Mouse (Mus musculus) ES-E14 (cell line): Measurements from ENCODE around the gene Lrrc46. TPM values are rescaled to one million over a fixed set of nuclear protein-coding genes. Genes with fewer than 3 reads are reported as not detected.

Experiments
- DNase-seq: peaks from one replicate; pipeline ENCODE4 v3.0.0-alpha.2; 2013; ENCODE audit warnings: low read depth, low spot score
- H3K27ac ChIP-seq: 2 replicates; pipeline ENCODE4 v1.5.1; 2012; ENCODE audit warnings: low read depth, mild to moderate bottlenecking, low read length, moderate library complexity, mixed read lengths; ENCODE audit not compliant: poor library complexity, insufficient read depth, severe bottlenecking
- H3K36me3 ChIP-seq: 2 replicates; pipeline ENCODE4 v1.6.1; 2012; ENCODE audit warnings: mild to moderate bottlenecking, low read length, moderate library complexity, mixed read lengths; ENCODE audit not compliant: control insufficient read depth, poor library complexity, insufficient read depth, severe bottlenecking
- H3K4me1 ChIP-seq, 2 experiments: fragments of 150-350 bp in 1 of 2; sonication (generic) in 1 of 2; 2 replicates each; pipeline ENCODE4 v1.6.1; 2012; ENCODE audit warnings: low read length in 2 of 2, mild to moderate bottlenecking in 1 of 2, mixed read lengths in 1 of 2; ENCODE audit not compliant: control insufficient read depth in 2 of 2, insufficient read depth in 2 of 2, poor library complexity in 1 of 2
- H3K4me3 ChIP-seq, 2 experiments: fragments of 150-350 bp in 1 of 2; sonication (generic) in 1 of 2; 2 replicates each; pipeline ENCODE4 v1.5.1; 2012; ENCODE audit warnings: low read length in 2 of 2, low read depth in 1 of 2, mild to moderate bottlenecking in 1 of 2, mixed read lengths in 1 of 2; ENCODE audit not compliant: insufficient read depth in 1 of 2, poor library complexity in 1 of 2, severe bottlenecking in 1 of 2
- H3K9ac ChIP-seq: 2 replicates; pipeline ENCODE4 v1.6.1; 2012; ENCODE audit warnings: low read depth, mild to moderate bottlenecking, low read length, mixed read lengths; ENCODE audit not compliant: poor library complexity, insufficient read depth, severe bottlenecking
- H3K9me3 ChIP-seq: fragments of 150-350 bp; sonication (generic); 2 replicates; pipeline ENCODE4 v1.6.1; 2012; ENCODE audit warnings: low read depth, mild to moderate bottlenecking, low read length; ENCODE audit not compliant: control insufficient read depth, insufficient read depth
- CHD2 ChIP-seq: IDR thresholded peaks from 2 replicates; pipeline ENCODE4 v1.6.1; 2014; ENCODE audit warnings: mild to moderate bottlenecking, low read depth, low read length, inconsistent platforms
- HCFC1 ChIP-seq: IDR thresholded peaks from 2 replicates; pipeline ENCODE4 v1.6.1; 2012; ENCODE audit warnings: low read length, inconsistent platforms, borderline replicate concordance; ENCODE audit not compliant: insufficient read depth
- MAFK ChIP-seq: IDR thresholded peaks from 2 replicates; pipeline ENCODE4 v1.6.1; 2014; ENCODE audit warnings: mild to moderate bottlenecking, low read depth, low read length, inconsistent platforms; ENCODE audit not compliant: insufficient read depth
- ZC3H11A ChIP-seq: IDR thresholded peaks from 2 replicates; pipeline ENCODE4 v1.6.1; 2012; ENCODE audit warnings: low read depth, mild to moderate bottlenecking, inconsistent platforms, low read length, borderline replicate concordance
- ZNF384 ChIP-seq: IDR thresholded peaks from 2 replicates; pipeline ENCODE4 v1.6.1; 2012; ENCODE audit warnings: low read depth, low read length, inconsistent platforms
- in situ Hi-C, 2 experiments: fragments of 600-800 bp; cut with MboI; formaldehyde crosslinking; loops; one replicate each; pipeline ENCODE4 v1.15.1; 2025; ENCODE audit warnings: low sequenced_read_pairs in 2 of 2, inconsistent platforms in 1 of 2; ENCODE audit not compliant: unreplicated experiment in 2 of 2
- total RNA-seq: library from RNA; depleted of rRNA; stranded (reverse); fragments of 300-350 nt; gene quantifications from 2 replicates; pipeline ENCODE4 v1.2.3, GENCODE M21; 2012

Lrrc46 gene
- total RNA-seq, 1 experiment = 0.54 TPM

DNA sequence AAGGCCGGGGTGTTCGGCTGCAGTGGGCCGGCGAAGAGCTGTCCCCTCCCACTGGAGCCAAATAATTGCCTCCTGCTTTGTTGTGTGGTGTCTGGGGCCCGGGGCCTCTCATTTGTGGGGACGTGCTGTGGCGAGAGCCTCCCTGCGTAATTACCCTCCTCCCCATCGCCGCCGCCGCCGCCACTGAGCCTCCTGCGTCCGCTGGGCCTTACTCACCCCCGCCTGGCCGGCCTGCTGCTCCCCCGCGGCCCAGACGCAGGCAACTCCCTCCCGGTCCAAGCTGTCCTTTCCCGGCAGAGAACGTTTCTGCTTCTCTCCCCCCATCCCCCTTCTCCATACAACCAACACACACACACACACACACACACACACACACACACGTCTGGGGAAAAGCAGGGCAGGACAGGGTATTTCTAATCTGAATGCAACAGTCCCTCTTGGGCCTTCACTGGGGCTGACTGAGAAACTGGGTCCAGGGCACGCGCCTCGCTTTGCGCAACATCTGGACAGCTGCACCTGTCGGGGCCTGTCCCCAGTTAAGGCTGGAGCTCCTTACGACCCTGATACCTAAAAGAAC is 43.7 kb downstream of the Lrrc46 start:
- no peaks in the 10 kb centered on the region for H3K36me3 ChIP-seq
- in situ Hi-C loops = no loop called here
- H3K9me3 ChIP-seq = no peaks in the 10 kb centered on the region
- H3K4me1 ChIP-seq = peaks cover 6 to 16% of the 10 kb centered on the region in 2 experiments
- H3K4me3 ChIP-seq = peak overlapping the region; percentile 39 to 53
- DNase-seq = no peak
- H3K27ac ChIP-seq = no peak overlapping the region
- TF ChIP-seq ZC3H11A (no peak), MAFK (no peak), ZNF384 (no peak), HCFC1 (no peak), CHD2 (no peak)
- H3K9ac ChIP-seq = peak overlapping the region; percentile 53

GRCm38 (mm10) chr11:96996773-96997379 is 44.3 kb downstream of the Lrrc46 start:
- no peak overlapping the region for H3K27ac ChIP-seq
- in situ Hi-C loops = no loop called here

GRCm38 (mm10) chr11:96995836-96996772 is 45.1 kb downstream of the Lrrc46 start:
- Histone ChIP-seq H3K36me3 (no peaks in the 10 kb centered on the region), H3K4me3 (no peak overlapping the region), H3K9ac (no peak overlapping the region), H3K27ac (no peak overlapping the region), H3K4me1 (peaks cover 6 to 16% of the 10 kb centered on the region in 2 experiments), H3K9me3 (no peaks in the 10 kb centered on the region)
- no peak for DNase-seq
- in situ Hi-C loops = no loop called here
- TF ChIP-seq CHD2 (no peak), HCFC1 (no peak), ZC3H11A (no peak)

More at GRCm38 (mm10) chr11:96996773-96997379, 44.3 kb downstream of the Lrrc46 start:
- DNase-seq = no peak
- peak overlapping the region; percentile 39 to 53 for H3K4me3 ChIP-seq
- H3K4me1 ChIP-seq = peaks cover 6 to 16% of the 10 kb centered on the region in 2 experiments
- H3K9me3 ChIP-seq = no peaks in the 10 kb centered on the region
- TF ChIP-seq MAFK (no peak), ZC3H11A (no peak), ZNF384 (no peak), CHD2 (no peak), HCFC1 (no peak)
- H3K36me3 ChIP-seq = no peaks in the 10 kb centered on the region
- H3K9ac ChIP-seq = peak overlapping the region; percentile 53

GRCm38 (mm10) chr11:96995031-96995430 is 46.2 kb downstream of the Lrrc46 start:
- in situ Hi-C loops = no loop called here
- Histone ChIP-seq H3K9me3 (no peaks in the 10 kb centered on the region), H3K4me1 (peaks cover 4 to 16% of the 10 kb centered on the region in 2 experiments; a peak in 3 of 4 replicates), H3K36me3 (no peaks in the 10 kb centered on the region), H3K9ac (no peak overlapping the region), H3K4me3 (no peak overlapping the region), H3K27ac (no peak overlapping the region)
- TF ChIP-seq HCFC1 (no peak), ZNF384 (no peak), CHD2 (no peak), ZC3H11A (no peak), MAFK (no peak)
- no peak for DNase-seq
